Mouse (Mus musculus) activated CD4-positive, CD25-positive, alpha-beta regulatory T cell, adult 9 weeks (primary cell): ENCODE measurements around the gene Numb. TPM values are rescaled to one million over a fixed set of nuclear protein-coding genes. Genes with fewer than 3 reads are reported as not detected.

ENCODE experiments used
- polyA plus RNA-seq: library from polyadenylated mRNA; unstranded; fragments of 100-300 nt; shearing (Covaris generic); gene quantifications from one replicate; pipeline ENCODE4 v1.2.1, GENCODE M21; 2017

Gene Numb
- 41.6 TPM for polyA plus RNA-seq

GRCm38 (mm10) chr12:83921535-83922381, at the start of gene Numb:
Numb (minus strand) TSS chr12:83921934.

GRCm38 (mm10) chr12:83950493-83950839, 28.7 kb upstream of the Numb start, which contains the start of gene Riox1:
Riox1 (plus strand) TSS chr12:83950608.

DNA sequence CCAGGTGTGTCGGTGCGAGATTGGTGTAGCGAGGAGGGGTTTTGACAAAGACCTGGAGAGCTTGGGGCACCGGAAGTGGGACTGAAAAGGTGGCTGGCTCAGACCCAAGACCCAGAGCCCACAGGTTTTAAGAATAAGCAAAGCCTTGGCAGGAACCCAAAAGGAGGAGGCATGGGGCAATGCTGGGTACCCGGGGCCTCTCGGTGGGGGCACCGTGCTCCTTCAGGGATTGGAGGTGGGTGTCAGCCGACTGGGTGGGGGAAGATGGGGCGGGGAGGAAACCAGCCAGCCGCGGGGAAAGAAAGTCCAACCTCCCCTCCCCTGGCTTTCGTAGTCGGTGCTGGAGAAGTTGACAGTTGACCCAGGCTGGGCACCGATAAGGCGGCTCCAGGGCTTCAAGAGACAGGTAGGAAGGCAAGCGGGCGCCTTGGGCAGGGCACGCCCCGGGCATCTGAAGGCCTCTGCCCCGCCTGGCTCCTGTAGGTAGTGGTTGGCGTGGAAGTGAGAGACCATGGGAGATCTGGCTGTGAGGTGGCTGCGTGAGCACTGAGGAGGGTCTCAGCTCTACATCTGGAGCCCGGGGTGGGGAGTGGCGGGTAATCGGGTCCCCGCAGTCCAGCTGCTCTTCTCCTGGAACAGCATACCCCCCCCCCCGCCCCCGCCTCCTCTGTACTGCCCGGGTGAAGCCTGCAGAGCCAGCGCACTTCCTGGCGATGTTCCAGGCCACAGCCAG, 158.3 kb downstream of the Numb start, which contains the start of gene Papln:
Gene Papln (plus strand): TSS at position 324 of the 733 bp plus-strand sequence.

Other genes starting within 250 kb of the Numb start
- gene Psen1, start 233.8 kb downstream of the Numb start, polyA plus RNA-seq: 129 TPM
- gene Papln, start 158.3 kb downstream of the Numb start, polyA plus RNA-seq: not detected
- 2.0 TPM for gene Riox1, start 28.7 kb upstream of the Numb start, polyA plus RNA-seq
- gene Heatr4, start 62.9 kb upstream of the Numb start, polyA plus RNA-seq: not detected
- 1.5 TPM for gene Acot2, start 65.9 kb upstream of the Numb start, polyA plus RNA-seq
- gene Acot1, start 87.6 kb upstream of the Numb start, polyA plus RNA-seq: not detected
- not detected for gene Acot4, start 116.4 kb upstream of the Numb start, polyA plus RNA-seq
- not detected for gene Gm49366, start 117.0 kb upstream of the Numb start, polyA plus RNA-seq
- not detected for gene Acot3, start 130.2 kb upstream of the Numb start, polyA plus RNA-seq
- gene Acot5, start 147.4 kb upstream of the Numb start, polyA plus RNA-seq: not detected
- gene Acot6, start 178.7 kb upstream of the Numb start, polyA plus RNA-seq: 0.75 TPM
- 0.86 TPM for gene Dnal1, start 192.4 kb upstream of the Numb start, polyA plus RNA-seq
- gene Pnma1, start 226.6 kb upstream of the Numb start, polyA plus RNA-seq: not detected